Mouse (Mus musculus) liver, embryonic 11.5 days (tissue): Measurements from ENCODE around the gene Mthfd1. TPM values are rescaled to one million over a fixed set of nuclear protein-coding genes. Genes with fewer than 3 reads are reported as not detected.
A peak's percentile ranks its signal among the peaks of the same experiment; 100 is the strongest.

Source experiments
- ATAC-seq: fragments of 200-750 bp; cut with Nextera tagmentation; replicated peaks from 2 replicates; pipeline ENCODE4 v1.8.0; 2017; ENCODE audit warnings: moderate number of reproducible peaks, mild to moderate bottlenecking, moderate TSS enrichment, moderate library complexity; ENCODE audit not compliant: low FRiP score
- DNase-seq: peaks from one replicate; pipeline ENCODE4 v3.0.0-alpha.2; 2017; ENCODE audit warnings: low spot score
- H3K27ac ChIP-seq: fragments of 300-500 bp; sonication (generic); 2 replicates; pipeline ENCODE4 v1.5.1; 2014; ENCODE audit warnings: mild to moderate bottlenecking, low read depth, low read length, control low read depth
- H3K27me3 ChIP-seq: fragments of 300-500 bp; sonication (generic); replicated peaks from 2 replicates; pipeline ENCODE4 v1.6.1; 2014; ENCODE audit warnings: low read length, mixed read lengths; ENCODE audit not compliant: control insufficient read depth, insufficient read depth
- H3K36me3 ChIP-seq: fragments of 300-500 bp; sonication (generic); 2 replicates; pipeline ENCODE4 v1.6.1; 2014; ENCODE audit warnings: mild to moderate bottlenecking, low read length, moderate library complexity, mixed read lengths; ENCODE audit not compliant: control insufficient read depth, insufficient read depth
- H3K4me1 ChIP-seq: fragments of 300-500 bp; sonication (generic); replicated peaks from 2 replicates; pipeline ENCODE4 v1.6.1; 2014; ENCODE audit warnings: low read length, mixed read lengths; ENCODE audit not compliant: control insufficient read depth, insufficient read depth
- H3K4me2 ChIP-seq: fragments of 300-500 bp; sonication (generic); 2 replicates; pipeline ENCODE4 v1.6.1; 2014; ENCODE audit warnings: mild to moderate bottlenecking, control low read depth, moderate library complexity
- H3K4me3 ChIP-seq: fragments of 300-500 bp; sonication (generic); 2 replicates; pipeline ENCODE4 v1.5.1; 2014; ENCODE audit warnings: low read depth, low read length, control low read depth
- H3K9ac ChIP-seq: fragments of 300-500 bp; sonication (generic); 2 replicates; pipeline ENCODE4 v1.6.1; 2014; ENCODE audit warnings: low read depth, low read length, control low read depth
- H3K9me3 ChIP-seq: fragments of 300-500 bp; sonication (generic); 2 replicates; pipeline ENCODE4 v1.6.1; 2016; ENCODE audit warnings: low read length, inconsistent platforms, mixed read lengths; ENCODE audit not compliant: control insufficient read depth
- WGBS: fragments of 180-500 bp; shearing (Covaris S2); extraction: QIAGEN DNeasy Blood & Tissue Kit; methylation state at CpG from one replicate; pipeline ENCODE4 v1.1.7; 2014; 5-methylcytosine and 5-hydroxymethylcytosine counted together
- polyA plus RNA-seq: library from polyadenylated mRNA; unstranded; fragments of >200 nt; fragmentation: Nextera tagmentation; extraction: Ambion mirVana; gene quantifications from 2 replicates; pipeline ENCODE4 v1.2.1, GENCODE M21; 2014

Gene Mthfd1
- polyA plus RNA-seq, 1 experiment from 2014 or later = 178 TPM

GRCm38 (mm10) chr12:76266875-76267274, 11.8 kb downstream of the Mthfd1 start:
- WGBS = 72% methylated on average over 9 of the region's 9 CpGs
- no peak overlapping the region for H3K9ac ChIP-seq
- no peak overlapping the region for H3K4me2 ChIP-seq
- peaks cover 14% of the 10 kb centered on the region for H3K4me1 ChIP-seq
- DNase-seq (no peak), ATAC-seq (no peak)
- H3K4me3 ChIP-seq = no peak overlapping the region
- no peak overlapping the region for H3K27ac ChIP-seq
- H3K9me3 ChIP-seq = no peaks in the 10 kb centered on the region
- H3K27me3 ChIP-seq = no peaks in the 10 kb centered on the region
- peaks cover 18% of the 10 kb centered on the region for H3K36me3 ChIP-seq

DNA sequence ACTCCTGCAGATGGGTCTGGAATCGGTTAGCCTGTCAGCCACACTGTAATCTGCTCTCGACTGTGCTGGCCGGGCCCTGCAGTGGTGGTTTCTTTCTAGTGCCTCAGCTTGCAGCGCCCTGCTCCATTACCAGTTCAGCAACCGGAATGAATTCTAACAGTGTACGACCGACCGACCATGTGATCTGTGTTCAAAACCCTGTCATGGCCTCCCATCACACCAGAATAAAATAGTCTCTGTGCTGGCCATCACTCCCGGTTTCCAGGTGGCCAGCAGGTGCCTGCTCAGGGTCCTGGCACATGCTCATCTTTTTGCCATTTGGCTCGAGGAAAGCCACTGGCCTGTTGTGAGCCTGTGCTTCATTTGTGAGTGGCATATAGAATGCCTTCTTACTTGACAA, 13.6 kb downstream of the Mthfd1 start:
- no peak overlapping the region for H3K9ac ChIP-seq
- no peaks in the 10 kb centered on the region for H3K9me3 ChIP-seq
- peaks cover 21% of the 10 kb centered on the region for H3K36me3 ChIP-seq
- DNase-seq = no peak
- no peak overlapping the region for H3K4me2 ChIP-seq
- 87% methylated on average over 10 of the region's 10 CpGs for WGBS
- no peak for ATAC-seq
- H3K27me3 ChIP-seq = no peaks in the 10 kb centered on the region
- H3K4me3 ChIP-seq = no peak overlapping the region
- H3K4me1 ChIP-seq = peaks cover 13% of the 10 kb centered on the region
- no peak overlapping the region for H3K27ac ChIP-seq

- Histone ChIP-seq H3K4me2 (no peak overlapping the region), H3K9ac (no peak overlapping the region), H3K27ac (no peak overlapping the region), H3K27me3 (no peaks in the 10 kb centered on the region), H3K36me3 (peaks cover 21% of the 10 kb centered on the region), H3K4me3 (no peak overlapping the region), H3K9me3 (no peaks in the 10 kb centered on the region), H3K4me1 (peaks cover 11% of the 10 kb centered on the region)
- DNase-seq = no peak
- peak; percentile 33; the same call in 1 of the 2 replicates for ATAC-seq
- 72% methylated on average over 7 of the region's 7 CpGs for WGBS
These were observed 14.1 kb downstream of the Mthfd1 start for GRCm38 (mm10) chr12:76269196-76269595.

GRCm38 (mm10) chr12:76271516-76271915, 16.4 kb downstream of the Mthfd1 start:
- Histone ChIP-seq H3K9ac (no peak overlapping the region), H3K27me3 (no peaks in the 10 kb centered on the region), H3K27ac (no peak overlapping the region), H3K9me3 (no peaks in the 10 kb centered on the region), H3K4me2 (no peak overlapping the region), H3K36me3 (peaks cover 14% of the 10 kb centered on the region), H3K4me3 (no peak overlapping the region), H3K4me1 (peaks cover 11% of the 10 kb centered on the region)
- WGBS = 80% methylated on average over 6 of the region's 6 CpGs
- ATAC-seq (0 out of 2 replicates have a peak, but pooled peaks have one; percentile 27), DNase-seq (no peak)

- no peak for DNase-seq
- Histone ChIP-seq H3K4me2 (no peak overlapping the region), H3K4me1 (peaks cover 7% of the 10 kb centered on the region), H3K9ac (no peak overlapping the region), H3K4me3 (no peak overlapping the region), H3K27me3 (no peaks in the 10 kb centered on the region), H3K9me3 (no peaks in the 10 kb centered on the region), H3K36me3 (peaks cover 16% of the 10 kb centered on the region), H3K27ac (no peak overlapping the region; the same call in 1 of the 2 replicates)
- 85% methylated on average over 10 of the region's 10 CpGs for WGBS
- peak; percentile 53; the same call in 1 of the 2 replicates for ATAC-seq
These were observed 17.8 kb downstream of the Mthfd1 start for GRCm38 (mm10) chr12:76272610-76273524.

- Histone ChIP-seq H3K36me3 (peaks cover 26% of the 10 kb centered on the region), H3K9me3 (no peaks in the 10 kb centered on the region), H3K27me3 (no peaks in the 10 kb centered on the region), H3K4me3 (no peak overlapping the region), H3K27ac (no peak overlapping the region), H3K4me1 (peaks cover 6% of the 10 kb centered on the region; the same call in 1 of the 2 replicates), H3K9ac (no peak overlapping the region), H3K4me2 (no peak overlapping the region)
- no peak for ATAC-seq
- DNase-seq = no peak
- 72% methylated on average over 6 of the region's 6 CpGs for WGBS
These were observed 23.1 kb downstream of the Mthfd1 start for GRCm38 (mm10) chr12:76278209-76278608.

DNA sequence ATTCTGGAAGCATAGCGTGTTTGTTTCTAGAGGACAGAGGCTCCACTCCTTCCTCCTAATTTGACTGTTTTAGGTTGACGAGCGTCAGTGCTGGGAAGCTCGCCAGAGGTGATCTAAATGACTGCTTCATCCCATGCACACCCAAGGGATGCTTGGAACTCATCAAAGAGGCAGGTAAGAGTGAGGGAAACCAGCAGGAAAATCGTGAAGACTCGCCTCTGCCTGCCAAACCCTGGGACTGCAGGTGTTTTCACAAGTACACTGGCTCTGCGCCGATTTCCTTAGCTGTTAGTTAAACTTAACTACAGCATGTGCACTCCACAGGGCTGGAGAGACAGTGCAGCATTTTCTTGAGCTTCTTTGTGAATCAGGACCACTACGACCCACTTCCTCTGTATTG, 25.5 kb downstream of the Mthfd1 start:
- ATAC-seq = no peak
- WGBS = 92% methylated on average over 9 of the region's 9 CpGs

GRCm38 (mm10) chr12:76281111-76281660, 26.1 kb downstream of the Mthfd1 start:
- H3K36me3 ChIP-seq = peaks cover 28% of the 10 kb centered on the region
- 0 out of 2 replicates have a peak, but pooled peaks cover 3% of the 10 kb centered on the region for H3K4me1 ChIP-seq
- H3K9me3 ChIP-seq = no peaks in the 10 kb centered on the region
- no peak overlapping the region for H3K9ac ChIP-seq
- H3K4me3 ChIP-seq = no peak overlapping the region
- H3K27ac ChIP-seq = no peak overlapping the region
- no peak for DNase-seq
- WGBS = 84% methylated on average over 2 of the region's 2 CpGs
- no peaks in the 10 kb centered on the region for H3K27me3 ChIP-seq
- no peak overlapping the region for H3K4me2 ChIP-seq
- ATAC-seq = no peak

More for the DNA sequence above, 25.5 kb downstream of the Mthfd1 start:
- DNase-seq = no peak
- H3K27me3 ChIP-seq = no peaks in the 10 kb centered on the region
- no peak overlapping the region for H3K4me3 ChIP-seq
- H3K9ac ChIP-seq = no peak overlapping the region
- peaks cover 4% of the 10 kb centered on the region; the same call in 1 of the 2 replicates for H3K4me1 ChIP-seq
- H3K36me3 ChIP-seq = peaks cover 28% of the 10 kb centered on the region
- no peaks in the 10 kb centered on the region for H3K9me3 ChIP-seq
- H3K27ac ChIP-seq = no peak overlapping the region
- H3K4me2 ChIP-seq = no peak overlapping the region
